Mouse (Mus musculus) C2C12 (cell line): ENCODE measurements around the gene Gm26566.
"Not testable (repeated sequence)": the region's sequence is repeated elsewhere in the genome, so short reads cannot be mapped to it uniquely, and the experiment has no call there.

Source experiments
- CTCF ChIP-seq: IDR thresholded peaks from one replicate; pipeline ENCODE4 v1.5.1; 2011; ENCODE audit not compliant: control insufficient read depth, insufficient read depth, insufficient read length
- FOSL1 ChIP-seq: IDR thresholded peaks from one replicate; pipeline ENCODE4 v1.8.0; 2011; ENCODE audit warnings: mild to moderate bottlenecking, low read length; ENCODE audit not compliant: poor library complexity, insufficient read depth, severe bottlenecking
- MYOD1 ChIP-seq: IDR thresholded peaks from one replicate; pipeline ENCODE4 v1.6.1; 2011; ENCODE audit warnings: low read depth; ENCODE audit not compliant: control insufficient read depth, insufficient read length
- USF1 ChIP-seq: IDR thresholded peaks from one replicate; pipeline ENCODE4 v1.6.1; 2011; ENCODE audit warnings: low read depth, mild to moderate bottlenecking, control low read depth, moderate library complexity

DNA sequence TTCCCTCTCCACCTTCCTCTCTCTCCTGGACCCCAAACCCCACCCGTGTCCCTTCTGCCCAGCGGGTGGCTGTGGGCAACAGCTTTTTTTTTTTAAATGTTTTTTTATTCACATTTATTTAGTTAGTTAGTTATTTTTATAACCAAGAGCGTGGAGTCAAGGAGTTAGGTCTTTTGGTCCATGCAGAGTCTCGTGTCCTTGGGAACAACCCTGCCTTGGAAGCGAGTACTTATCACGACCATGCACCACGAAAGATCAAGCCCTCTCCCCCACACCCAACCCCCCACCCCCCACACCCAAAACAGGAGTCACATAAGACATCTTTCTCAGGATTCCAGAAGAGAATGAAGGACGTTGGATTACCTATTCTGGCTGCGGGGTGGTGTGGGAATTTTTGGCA is 40.7 kb downstream of the Gm26566 start:
- TF ChIP-seq CTCF, MYOD1, FOSL1, USF1: not testable (repeated sequence)
